Mouse (Mus musculus) A20 (cell line): ENCODE results near the gene Rab13.
A peak's percentile ranks its signal among the peaks of the same experiment; 100 is the strongest.

ENCODE experiments used
- DNase-seq: peaks from one replicate; pipeline ENCODE4 v3.0.0-alpha.2; 2011; ENCODE audit warnings: low read depth, low spot score

The Rab13 gene

DNA sequence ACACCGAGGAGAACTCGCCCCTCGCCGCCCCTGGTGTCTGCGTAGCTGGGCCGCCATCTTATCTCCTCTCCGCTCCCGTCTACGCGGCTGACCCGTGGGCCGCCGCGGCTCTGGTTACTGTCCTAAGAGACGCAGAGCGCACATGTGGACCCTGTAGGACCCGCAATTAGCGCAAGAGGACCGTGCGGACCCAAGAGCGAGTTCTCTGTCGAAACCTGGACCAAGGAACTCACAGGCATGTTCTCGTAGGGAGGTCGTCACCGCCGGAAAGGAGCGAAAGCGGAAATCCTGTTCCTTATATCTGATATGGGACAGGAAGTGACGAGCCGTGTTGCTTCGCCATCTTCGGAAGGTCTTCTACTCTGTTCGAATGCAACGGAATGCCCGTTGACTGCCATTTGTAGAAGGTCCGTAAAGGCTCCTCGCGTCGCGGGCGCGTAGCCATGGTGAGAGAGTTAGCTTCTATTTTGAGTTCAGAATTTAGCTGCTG, at the start of gene Rab13, which contains the start of gene Rps27:
Gene Rab13, plus strand, starts transcription at position 319 of the 490 bp plus-strand sequence.
Gene Rps27, minus strand, starts transcription at position 275 of the 490 bp plus-strand sequence.
- DNase-seq, result peak; percentile 95

DNA sequence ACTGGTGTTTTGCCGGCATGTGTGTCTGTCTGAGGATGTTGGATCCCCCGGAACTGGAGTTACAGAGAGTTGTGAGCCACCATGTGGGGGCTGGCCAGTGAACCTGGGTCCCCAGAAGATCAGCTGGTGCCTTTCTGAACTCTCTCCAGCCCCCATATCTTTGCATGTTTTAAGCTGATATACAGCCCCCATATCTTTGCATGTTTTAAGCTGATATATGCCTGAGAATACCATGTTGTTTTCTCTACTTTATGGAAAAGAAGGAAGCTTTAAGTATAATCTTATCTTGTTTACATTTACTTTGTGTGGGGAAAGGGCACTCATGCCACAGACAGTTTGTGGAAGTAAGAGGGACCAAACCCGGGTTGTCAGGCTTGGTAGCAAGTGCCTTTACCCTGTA, 33.9 kb upstream of the Rab13 start:
- DNase-seq, result no peak

- DNase-seq, result no peak
Measured at GRCm38 (mm10) chr3:90183581-90183980, 29.9 kb upstream of the Rab13 start.

- DNase-seq, result no peak
Measured at GRCm38 (mm10) chr3:90190859-90191510, 22.5 kb upstream of the Rab13 start.

- no peak for DNase-seq
Measured at GRCm38 (mm10) chr3:90194759-90195158, 18.7 kb upstream of the Rab13 start.

- DNase-seq, result no peak
Measured at GRCm38 (mm10) chr3:90195644-90196043, 17.9 kb upstream of the Rab13 start.

DNA sequence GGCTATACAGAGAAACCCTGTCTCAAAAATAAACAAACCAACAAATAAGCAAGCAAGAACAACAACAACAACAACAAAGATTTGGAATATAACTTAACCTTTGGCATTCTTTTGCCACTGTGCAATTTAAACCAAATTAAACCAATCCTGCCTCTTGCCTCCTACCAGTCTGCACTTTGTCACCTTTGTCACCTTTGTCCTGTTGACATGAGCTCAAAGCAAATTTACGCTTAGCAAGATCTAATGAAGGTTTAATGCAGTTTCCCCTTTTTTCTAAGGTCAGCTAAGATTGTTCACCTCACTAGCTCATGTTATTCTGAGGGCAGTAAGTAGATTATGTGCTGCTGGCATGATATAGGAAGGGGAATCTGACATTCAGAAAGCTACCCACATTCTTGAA, 15.9 kb upstream of the Rab13 start:
- no peak for DNase-seq

DNA sequence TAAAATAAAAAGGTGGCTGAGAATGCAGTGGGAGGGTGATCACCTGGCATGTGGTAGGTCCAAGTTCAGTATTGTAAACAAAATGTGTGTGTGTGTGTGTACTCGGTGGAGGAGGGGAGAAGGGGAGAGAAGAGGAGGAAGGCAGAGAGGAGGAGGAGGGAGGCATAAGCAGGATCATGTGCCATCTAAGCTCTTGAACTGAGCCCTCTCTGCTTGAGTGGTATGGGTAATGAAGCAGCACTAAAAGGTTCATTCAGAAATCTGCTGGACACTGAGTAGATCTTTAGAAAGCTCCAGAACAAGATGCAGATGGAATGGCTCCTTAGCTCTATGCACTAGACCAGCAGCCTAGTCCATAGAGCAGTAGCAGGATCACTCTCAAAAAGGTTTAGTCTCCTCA, 10.6 kb upstream of the Rab13 start:
- no peak for DNase-seq

- DNase-seq, result no peak
Measured at GRCm38 (mm10) chr3:90203619-90204018, 9.9 kb upstream of the Rab13 start.

GRCm38 (mm10) chr3:90204582-90204981, 8.9 kb upstream of the Rab13 start:
- DNase-seq, result peak; percentile 30

- no peak for DNase-seq
Measured at GRCm38 (mm10) chr3:90208662-90209061, 4.8 kb upstream of the Rab13 start.

DNA sequence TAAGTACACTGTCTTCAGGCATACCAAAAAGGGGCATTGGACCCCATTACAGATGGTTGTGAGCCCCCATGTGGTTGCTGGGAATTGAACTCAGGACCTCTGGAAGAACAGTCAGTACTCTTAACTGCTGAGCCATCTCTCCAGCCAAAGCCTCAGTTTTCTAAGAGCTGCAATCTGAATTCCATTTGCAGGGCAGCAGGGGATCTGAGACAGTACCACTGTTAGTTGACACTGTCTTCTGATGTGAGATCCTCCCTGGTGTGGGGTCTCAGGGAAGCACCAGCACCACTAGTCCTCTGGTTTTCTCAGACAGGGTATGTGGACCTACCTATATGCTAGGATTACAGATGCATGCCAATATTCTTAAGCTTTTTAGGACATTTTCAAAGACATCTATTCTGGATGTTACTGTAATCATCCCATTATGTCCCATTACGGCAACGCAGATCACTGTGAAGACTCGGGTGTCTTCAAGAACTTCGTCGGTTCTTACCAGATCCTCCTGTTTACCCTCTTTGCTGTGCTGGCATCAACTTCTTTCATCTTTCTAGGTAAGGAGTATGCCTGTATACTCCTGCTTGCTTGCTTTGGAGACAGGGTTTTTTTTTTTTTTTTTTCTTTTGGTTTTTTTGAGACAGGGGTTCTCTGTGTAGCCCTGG, 3.5 kb upstream of the Rab13 start:
- peak; percentile 30 for DNase-seq

DNA sequence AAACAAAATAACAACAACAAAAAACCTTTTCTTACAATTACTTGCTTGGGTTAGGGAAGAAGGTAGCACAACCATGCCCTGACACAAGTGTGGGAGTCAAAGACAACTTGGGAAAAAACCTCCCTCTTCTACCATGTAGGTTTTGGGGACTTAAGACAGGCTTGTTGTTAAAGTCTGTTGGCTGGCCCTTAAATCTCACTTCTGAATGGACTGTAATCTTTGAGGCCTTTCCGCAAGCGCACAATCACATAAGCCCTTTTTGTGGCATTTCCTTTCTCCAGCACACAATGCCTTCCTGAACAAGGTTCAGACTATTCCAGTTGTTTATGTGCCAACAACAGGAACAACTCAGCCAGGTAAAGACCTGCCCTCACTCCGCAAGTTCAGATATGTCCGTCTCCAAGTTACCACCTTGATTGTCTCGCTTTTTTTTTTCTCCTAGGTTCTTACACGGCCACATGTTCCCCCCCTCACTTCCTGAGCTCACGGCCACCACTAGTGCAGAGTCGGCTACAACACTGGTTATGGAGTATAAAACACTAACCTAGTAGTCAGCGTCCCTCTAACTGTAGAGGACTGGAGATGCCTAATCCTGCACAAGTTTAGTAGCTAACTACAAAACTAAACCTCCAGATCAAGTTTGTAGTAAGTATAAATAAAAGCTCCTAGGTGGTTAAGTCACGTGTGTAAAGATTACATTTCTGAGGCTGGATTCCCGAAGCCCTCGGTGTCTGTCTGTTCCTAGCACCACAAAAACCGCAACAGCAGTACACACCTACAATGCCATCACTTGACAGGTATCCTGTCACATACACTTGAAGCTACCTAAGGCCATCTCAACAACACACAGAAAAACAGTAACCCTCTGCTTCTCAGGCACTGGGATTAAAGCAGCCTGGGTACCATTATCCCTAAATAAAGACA, 1.8 kb upstream of the Rab13 start:
- DNase-seq, result no peak

GRCm38 (mm10) chr3:90212723-90213122, 772 bp upstream of the Rab13 start:
- DNase-seq, result no peak

- DNase-seq, result no peak
Measured at GRCm38 (mm10) chr3:90213956-90214684, 625 bp downstream of the Rab13 start.

- DNase-seq, result peak; percentile 59
Measured at GRCm38 (mm10) chr3:90215825-90216380, 2.4 kb downstream of the Rab13 start.

DNA sequence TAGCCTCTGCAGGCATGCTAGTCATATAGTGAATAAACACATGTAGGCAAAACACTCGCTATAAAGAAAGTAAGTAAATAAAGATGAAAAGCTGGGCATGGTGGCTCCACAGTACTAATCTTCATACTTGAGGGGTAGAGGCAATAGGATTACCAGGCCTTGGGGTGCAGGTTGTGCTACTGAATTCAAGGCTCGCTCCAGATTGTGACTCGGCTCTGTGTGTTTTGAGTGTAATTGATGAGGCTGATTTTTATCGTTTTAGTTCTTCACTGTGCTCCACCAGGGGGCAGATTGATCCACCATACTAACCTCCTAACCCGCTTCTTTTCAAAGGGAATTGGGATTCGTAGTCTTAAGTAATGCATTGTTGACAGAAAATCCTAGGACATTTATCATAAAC, 6.6 kb downstream of the Rab13 start:
- DNase-seq, result peak; percentile 75

DNA sequence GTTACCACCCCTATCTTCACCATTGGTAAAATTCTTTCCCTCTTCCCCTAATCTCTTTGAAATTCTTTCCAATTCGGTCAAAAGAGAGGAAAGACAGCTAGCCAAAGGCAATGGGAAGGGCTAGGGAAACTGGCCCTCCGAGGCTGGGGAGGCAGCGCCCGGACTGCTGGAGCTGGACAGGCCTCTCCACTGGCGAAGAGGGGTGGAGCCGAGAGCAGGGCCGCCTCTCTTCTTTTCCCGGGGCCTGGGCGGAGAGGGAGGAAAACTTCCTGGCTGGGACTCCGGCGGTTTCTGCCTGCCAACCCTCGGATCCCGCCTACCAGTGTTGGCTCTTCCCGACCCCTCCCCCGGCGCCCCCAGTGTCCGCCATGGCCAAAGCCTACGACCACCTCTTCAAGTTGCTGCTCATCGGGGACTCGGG, 7.0 kb downstream of the Rab13 start:
- DNase-seq, result no peak

DNA sequence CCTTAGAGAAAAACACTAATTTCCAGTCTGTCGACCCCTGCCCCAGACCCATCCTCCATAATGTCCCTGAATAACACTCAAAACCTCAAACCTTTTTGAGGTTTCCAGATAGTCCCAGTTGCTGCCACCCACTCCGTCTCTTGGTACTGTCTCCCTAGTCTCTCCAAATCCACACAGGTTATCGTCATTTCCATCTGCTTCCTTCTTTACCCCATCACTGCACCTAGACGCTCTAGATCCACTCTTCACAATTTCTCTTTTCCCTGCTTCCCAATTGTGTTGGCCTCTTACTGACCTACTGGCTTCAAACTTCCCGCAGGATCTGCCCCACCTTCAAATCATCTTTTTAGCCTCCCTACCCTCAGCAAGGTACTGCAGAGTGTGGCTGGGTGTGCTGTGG, 7.6 kb downstream of the Rab13 start:
- DNase-seq, result no peak

DNA sequence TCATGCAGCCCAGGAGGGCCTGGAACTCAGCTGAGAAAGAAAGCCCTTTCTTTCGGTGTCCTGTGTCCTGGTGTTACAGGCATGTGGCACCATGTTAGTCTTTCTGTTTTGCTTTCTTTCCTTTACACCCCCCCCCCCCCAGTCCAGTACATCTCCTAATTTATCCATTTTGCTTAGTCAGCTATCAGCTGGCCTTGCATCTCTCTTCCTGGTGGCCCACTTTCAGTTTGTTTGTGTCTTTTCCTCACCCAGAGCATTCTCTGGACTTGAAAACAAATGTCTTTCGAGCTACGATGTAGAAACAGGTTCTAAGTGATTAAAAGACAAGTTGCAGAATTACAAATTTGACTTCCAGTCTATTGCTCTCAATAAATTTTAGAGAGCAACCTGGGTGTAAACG, 9.0 kb downstream of the Rab13 start:
- DNase-seq, result no peak

DNA sequence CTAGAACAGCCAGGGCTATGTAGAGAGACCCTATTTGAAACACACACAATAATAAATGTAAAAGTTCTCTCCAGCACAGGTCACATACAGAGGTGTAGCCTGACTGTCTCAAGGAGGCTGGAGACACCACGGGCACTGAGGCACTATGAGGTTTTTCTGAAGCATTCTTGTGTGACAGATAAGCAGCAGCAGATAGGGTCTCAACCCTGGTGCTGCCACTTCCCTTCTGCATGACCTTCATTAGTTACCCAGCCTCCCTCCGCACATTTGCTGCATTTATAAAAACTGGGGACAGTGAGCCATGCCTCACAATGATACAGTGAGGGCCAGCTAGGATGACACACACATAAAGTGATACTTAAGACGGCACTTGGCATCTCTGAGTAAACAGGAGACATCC, 9.4 kb downstream of the Rab13 start:
- no peak for DNase-seq
